Comparison of ENCODE assay signal across 16 mouse cellular contexts in genomic region chr9:65937566-65937965, GRCm38 (mm10).
"Had no signal": no experiment of that assay in that cellular context is flagged by ENCODE, and none has a peak within 500 bp of the region (broad histone marks: within the 10 kb centered on the region; RNA-seq: fewer than 3 reads in every experiment).

No protein-coding gene starts in this region.

- H3K4me1 ChIP-seq: neural tube, embryonic 13.5 days; neural tube, embryonic 15.5 days; stomach, embryonic 15.5 days had no signal

- H3K27ac ChIP-seq: neural tube, embryonic 13.5 days; neural tube, embryonic 15.5 days; stomach, embryonic 15.5 days; stomach, postnatal 0 days had no signal

- H3K9me3 ChIP-seq: neural tube, embryonic 13.5 days; neural tube, embryonic 15.5 days; stomach, embryonic 15.5 days had no signal

- DNase-seq: retina, postnatal 1 day; right cerebral cortex, adult 18-20 months; right cerebral cortex, postnatal 14 days; right cerebral cortex, postnatal 25 days; right cerebral cortex, postnatal 4 days; spleen, adult 18-20 months; thymus, adult 18-20 months; thymus, adult 2 months; thymus, postnatal 14 days; thymus, postnatal 25 days; thymus, postnatal 36 days; thymus, postnatal 4 days had no signal

- H3K4me3 ChIP-seq: neural tube, embryonic 13.5 days; neural tube, embryonic 15.5 days; stomach, embryonic 15.5 days had no signal

- H3K27me3 ChIP-seq: neural tube, embryonic 13.5 days; neural tube, embryonic 15.5 days; stomach, embryonic 15.5 days had no signal

- H3K36me3 ChIP-seq: neural tube, embryonic 13.5 days; neural tube, embryonic 15.5 days; stomach, embryonic 15.5 days had no signal

- H3K9ac ChIP-seq: neural tube, embryonic 13.5 days; neural tube, embryonic 15.5 days; stomach, embryonic 15.5 days had no signal

- H3K4me2 ChIP-seq: neural tube, embryonic 13.5 days; neural tube, embryonic 15.5 days; stomach, embryonic 15.5 days had no signal
